Mouse (Mus musculus) monocyte, adult 5-6 weeks (primary cell): Measurements from ENCODE around the gene Dock6. TPM values are rescaled to one million over a fixed set of nuclear protein-coding genes. Genes with fewer than 3 reads are reported as not detected.
A peak's percentile ranks its signal among the peaks of the same experiment; 100 is the strongest.

Experiments used
- ATAC-seq: fragments of 153-309, 156-312 bp; replicated peaks from 2 replicates; pipeline ENCODE4 v1.8.0; 2017; ENCODE audit warnings: mild to moderate bottlenecking; ENCODE audit not compliant: low TSS enrichment, insufficient number of reproducible peaks, severe bottlenecking, poor library complexity, low FRiP score
- total RNA-seq: library from RNA; stranded (forward); fragments of 200-1000, 200-491, 200-594 nt; gene quantifications from 3 replicates; pipeline ENCODE4 v1.2.3, GENCODE M21; 2017

Dock6 gene
- total RNA-seq, 1 experiment from 2014 or later, result 15.0 TPM

DNA sequence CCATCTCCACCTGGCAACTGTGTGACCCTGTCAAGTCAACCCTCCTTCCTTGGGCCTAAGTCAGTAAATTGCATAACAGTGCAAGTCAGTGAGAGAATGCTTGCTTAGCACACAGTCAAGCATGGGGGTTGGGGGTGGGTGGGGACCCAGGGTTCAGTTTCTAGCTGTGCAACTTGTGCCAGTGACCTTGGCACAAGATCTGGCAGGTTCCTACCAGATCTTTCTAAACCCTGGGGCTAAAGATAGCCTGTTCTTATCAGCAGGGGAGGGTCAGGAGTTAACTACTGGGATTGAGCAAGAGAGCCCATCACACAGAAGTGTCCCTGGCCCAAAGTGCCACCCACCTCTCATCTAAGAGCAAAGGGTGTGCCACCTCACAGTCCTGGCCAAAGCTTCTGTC lies 90.3 kb downstream of the Dock6 start:
- no peak for ATAC-seq

DNA sequence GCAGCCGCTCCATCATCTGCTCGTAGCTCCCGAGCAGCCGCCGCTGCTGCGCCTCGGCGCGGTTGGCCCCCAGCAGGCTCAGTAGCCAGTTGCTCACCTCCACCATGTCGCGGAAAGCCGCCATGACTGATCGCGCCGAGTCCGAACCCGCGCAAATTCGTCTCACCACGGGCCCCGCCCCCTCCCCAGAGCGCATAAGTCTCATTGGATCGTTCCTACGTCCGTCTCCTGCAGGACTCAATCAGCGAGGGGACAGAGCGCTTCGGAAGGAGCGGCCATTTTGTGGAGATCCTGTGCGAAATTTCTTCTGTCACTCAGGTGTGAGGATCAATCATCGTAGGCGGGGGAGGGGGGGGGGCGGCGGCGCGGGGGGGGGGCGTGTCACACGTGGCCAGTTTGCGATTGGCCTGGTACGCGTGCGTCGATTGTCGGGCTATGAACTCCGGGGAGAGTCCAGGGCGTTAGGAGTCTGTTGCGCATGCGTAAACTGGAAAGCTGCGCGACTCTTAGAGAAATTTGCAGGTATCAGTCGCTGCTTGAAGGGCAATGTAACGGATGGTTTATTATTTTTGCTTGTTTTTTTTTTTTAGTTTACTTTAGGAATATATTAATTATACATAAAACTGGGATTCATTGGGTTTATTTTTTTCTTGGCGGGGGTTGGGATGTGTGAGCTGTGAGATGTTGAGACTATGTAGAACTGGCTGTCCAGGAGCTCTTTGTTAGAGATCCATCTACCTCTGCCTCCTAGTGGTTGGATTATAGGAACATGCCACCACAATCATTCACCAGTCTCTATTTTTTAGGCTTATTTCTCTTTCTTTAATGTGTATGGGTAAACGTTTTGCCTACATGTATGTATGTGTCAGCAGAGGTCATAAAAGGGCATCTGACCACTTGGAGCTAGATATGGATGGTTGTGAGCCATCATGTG lies 92.0 kb downstream of the Dock6 start, which contains the start of gene Spc24:
Gene Spc24, minus strand, starts transcription at position 149 of the 934 bp plus-strand sequence.
- ATAC-seq, result peak; percentile 97

DNA sequence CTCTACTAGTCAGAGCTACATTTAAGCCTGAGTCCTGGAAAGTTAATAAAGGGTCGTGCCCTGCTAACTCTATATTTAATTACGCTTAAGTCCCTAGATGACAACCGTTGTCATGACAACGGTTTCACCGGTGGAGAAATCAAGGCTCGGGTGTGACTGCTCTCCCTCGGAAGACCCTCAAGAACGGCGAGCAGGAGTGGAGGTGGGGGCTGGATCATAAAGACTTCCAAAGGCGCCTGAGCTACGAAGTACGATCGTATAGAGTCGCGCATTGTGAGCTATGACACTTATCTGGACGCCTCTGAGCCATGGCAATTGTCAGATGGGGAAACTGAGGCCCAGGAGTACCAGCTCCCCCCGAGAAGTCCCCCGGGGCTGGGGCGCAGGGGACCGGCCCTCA lies 92.7 kb downstream of the Dock6 start:
- ATAC-seq, result no peak

DNA sequence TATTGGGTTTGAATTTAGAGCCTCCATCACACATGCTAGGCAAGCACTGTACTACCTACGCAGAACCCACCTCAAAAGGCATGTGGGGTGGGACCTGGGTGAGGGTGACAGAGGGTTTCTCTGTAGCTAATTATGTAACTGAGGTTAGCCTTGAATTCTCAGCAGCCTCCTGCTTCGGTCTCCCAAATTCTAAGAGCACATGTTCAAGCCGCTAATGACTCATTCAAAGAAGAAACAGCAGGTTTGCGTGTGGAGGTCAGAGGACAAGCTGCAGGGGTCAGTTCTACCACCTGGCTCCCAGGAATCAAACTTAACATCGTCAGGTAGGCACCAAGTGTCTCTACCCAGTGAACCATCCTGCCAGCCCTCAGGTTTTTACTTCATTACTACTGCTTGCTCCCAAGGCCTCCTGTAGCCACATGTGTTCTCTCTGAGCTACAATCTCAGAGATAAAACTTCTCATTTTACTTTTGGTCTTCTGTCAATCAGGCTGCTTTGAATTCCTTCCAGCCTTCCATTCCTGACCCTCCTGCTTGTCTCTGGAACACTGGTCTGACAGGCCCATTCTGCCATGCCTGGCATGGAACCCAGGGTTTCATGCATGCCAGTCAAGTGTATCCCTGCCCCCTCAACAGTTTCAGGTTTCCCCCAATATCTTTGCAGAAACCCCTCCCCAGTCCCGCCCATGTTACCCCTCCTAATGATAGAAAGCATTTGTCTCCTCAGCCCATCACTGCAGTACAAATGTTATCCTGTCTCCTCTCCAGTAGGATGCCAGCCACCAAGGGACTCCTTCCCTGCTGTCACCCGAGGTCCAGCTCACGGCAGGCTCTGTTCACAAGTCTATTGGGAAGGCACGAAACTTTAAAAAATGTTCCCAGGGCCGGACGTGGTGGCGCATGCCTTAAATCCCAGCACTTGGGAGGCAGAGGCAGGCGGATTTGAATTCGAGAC lies 93.6 kb downstream of the Dock6 start:
- no peak for ATAC-seq

DNA sequence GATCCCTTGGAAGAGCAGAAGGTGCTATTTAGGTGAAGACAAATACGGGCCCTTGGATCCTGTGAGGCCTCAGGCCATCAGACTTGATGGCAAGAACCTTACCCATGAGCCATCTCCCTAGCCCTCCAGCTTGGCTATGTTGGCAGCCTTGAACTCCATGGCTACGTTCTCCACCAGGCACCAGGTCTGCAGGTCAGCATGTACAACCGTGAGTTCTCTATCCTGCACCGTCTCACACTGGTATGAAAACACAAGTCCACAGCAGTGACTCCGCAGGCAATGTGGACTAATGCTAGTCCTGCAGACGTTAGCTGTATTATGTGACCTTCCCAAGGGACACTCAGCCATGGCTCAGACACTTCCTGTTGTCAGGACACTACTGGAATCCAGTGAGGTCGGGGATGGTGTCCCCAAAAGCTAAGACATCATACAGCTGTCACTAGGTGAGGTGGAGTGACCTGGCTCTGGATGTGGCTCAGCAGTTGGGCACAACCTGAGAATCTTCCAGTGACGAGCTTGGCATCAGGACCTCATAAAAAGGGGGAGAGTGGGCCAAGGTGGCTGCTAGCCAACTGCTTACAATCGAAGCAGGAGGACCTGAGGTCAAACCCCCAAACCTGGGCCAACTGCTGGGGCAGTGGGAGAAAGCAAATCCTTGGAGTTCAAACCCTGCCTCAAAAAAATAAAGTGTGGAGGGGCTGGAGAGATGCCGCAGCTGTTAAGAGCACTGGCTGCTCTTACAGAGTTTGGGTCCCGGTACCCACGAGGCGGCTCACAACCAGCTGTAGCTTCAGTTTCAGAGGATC lies 97.7 kb downstream of the Dock6 start:
- no peak for ATAC-seq

DNA sequence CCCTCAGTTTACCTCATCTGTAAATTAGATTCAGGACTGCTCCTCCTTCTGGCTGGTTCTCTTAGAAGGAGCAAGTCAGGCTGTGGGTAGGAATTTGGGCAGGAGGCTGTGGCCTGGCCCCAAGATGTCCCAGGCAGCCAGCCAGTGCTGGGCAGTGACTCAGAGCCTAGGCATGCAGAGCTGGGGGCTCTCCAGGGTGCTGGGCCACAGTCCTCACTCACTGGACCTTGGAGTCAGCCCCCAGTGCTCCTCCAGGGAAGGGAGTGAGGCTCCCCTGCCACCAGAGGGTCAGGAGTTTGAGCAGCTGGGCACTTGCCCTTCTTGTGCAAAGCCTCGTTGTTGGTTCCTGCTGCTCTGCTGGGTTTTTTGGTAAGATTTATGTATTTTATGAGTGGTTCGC lies 98.4 kb downstream of the Dock6 start:
- no peak for ATAC-seq

DNA sequence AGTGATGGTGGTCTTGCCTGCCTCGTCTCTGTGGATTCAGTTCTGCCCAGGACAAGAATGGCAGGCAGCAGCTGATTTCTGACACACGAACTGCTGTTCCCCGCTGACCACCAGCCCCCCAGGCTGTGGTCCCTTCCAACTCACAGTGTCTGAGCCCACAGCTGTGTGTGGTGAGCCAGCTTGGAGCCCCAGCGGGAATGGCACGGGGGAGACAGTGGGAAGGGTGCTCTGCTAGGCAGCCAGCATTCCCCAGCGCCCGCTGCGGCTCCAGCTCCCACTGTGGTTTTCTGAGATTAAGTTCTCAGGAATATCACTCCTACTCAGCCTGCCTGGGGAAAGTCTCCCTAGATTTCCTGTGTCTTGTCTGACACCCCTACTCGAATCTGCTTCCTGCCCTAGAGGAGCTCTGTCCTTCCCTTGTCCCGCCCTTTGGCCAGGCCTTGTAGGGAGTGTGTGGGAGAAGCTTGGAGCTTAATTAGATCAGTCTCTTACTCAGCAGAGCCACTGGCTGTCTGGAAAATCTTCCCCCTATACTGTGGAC lies 100.1 kb downstream of the Dock6 start:
- no peak for ATAC-seq

DNA sequence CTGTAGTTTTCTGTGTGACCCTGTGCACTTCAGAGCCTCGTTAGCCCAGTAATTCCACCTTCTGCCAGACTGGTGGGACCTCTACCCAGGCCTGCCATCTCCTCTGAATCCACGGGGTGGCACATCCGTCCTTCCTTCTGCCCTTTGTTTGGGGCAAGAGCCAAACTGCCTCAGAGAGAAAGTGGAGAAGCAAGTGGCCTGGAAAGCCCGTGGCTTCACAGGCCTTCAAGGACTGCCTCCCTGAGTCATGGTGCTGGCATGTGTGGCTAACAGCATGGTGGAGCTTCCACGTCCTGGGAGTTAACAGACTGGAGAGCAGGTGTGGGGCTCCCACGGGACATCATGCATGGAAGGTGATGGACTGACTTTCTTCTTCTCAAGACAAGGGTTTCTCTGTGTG lies 101.1 kb downstream of the Dock6 start:
- ATAC-seq, result no peak

DNA sequence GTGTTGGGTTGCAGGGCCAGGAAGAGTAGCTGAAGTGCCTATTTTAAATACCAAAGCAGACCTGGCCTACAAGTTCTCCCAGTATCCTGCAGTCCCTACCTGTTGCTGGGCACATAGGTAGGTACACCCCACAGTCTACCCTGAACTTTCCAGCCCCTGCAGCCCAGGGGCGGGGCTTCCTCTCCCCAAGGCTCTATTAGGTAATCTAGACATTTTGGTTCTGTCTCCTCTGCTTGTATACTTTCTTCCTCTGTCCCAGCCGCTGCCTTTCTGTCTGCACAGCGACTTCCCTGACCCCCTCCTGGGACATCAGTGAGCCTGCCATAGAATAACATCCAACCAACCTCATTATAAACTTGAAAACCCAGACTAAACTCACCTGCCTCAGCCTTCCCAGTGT lies 102.1 kb downstream of the Dock6 start:
- no peak for ATAC-seq

Other genes starting within 250 kb of the Dock6 start
- 46.9 to 71.7 TPM (median 48.3 TPM) in 3 replicates for gene Smarca4, start 236.5 kb downstream of the Dock6 start, total RNA-seq
- gene Ldlr, start 129.2 kb downstream of the Dock6 start, total RNA-seq, result 63.8 to 106 TPM (median 96.1 TPM) in 3 replicates
- 4.1 to 8.0 TPM (median 6.2 TPM) in 3 replicates for gene Spc24, start 92.3 kb downstream of the Dock6 start, total RNA-seq
- gene Kank2, start 53.9 kb downstream of the Dock6 start, total RNA-seq, result 0.39 to 1.1 TPM in 2 of 3 replicates, not detected in the other
- gene Angptl8, start 17.1 kb downstream of the Dock6 start, total RNA-seq, result not detected in 3 replicates
- 8.4 to 22.7 TPM (median 18.5 TPM) in 3 replicates for gene Rab3d, start 65.6 kb upstream of the Dock6 start, total RNA-seq
- 0.21 TPM in 1 of 3 replicates, not detected in the others for gene Ccdc159, start 74.8 kb upstream of the Dock6 start, total RNA-seq
- gene Tmem205, start 74.9 kb upstream of the Dock6 start, total RNA-seq, result 1.1 to 5.0 TPM (median 4.0 TPM) in 3 replicates
- gene Plppr2, start 84.4 kb upstream of the Dock6 start, total RNA-seq, result 0.58 TPM in 1 of 3 replicates, not detected in the others
- gene Swsap1, start 103.1 kb upstream of the Dock6 start, total RNA-seq, result 2.2 to 5.5 TPM (median 2.5 TPM) in 3 replicates
- not detected in 3 replicates for gene Epor, start 110.9 kb upstream of the Dock6 start, total RNA-seq
- gene Rgl3, start 136.8 kb upstream of the Dock6 start, total RNA-seq, result 0.29 TPM in 1 of 3 replicates, not detected in the others
- 1.9 TPM in 1 of 3 replicates, not detected in the others for gene Ccdc151, start 150.0 kb upstream of the Dock6 start, total RNA-seq
- gene Prkcsh, start 150.2 kb upstream of the Dock6 start, total RNA-seq, result 49.4 to 96.0 TPM (median 60.8 TPM) in 3 replicates
- gene Elavl3, start 199.4 kb upstream of the Dock6 start, total RNA-seq, result not detected in 3 replicates
- not detected in 3 replicates for gene Gm49318, start 218.6 kb upstream of the Dock6 start, total RNA-seq
- 8.5 to 13.4 TPM (median 13.1 TPM) in 3 replicates for gene Zfp653, start 218.7 kb upstream of the Dock6 start, total RNA-seq
- gene Ecsit, start 232.8 kb upstream of the Dock6 start, total RNA-seq, result 7.4 to 18.5 TPM (median 15.5 TPM) in 3 replicates
- not detected in 3 replicates for gene Cnn1, start 246.6 kb upstream of the Dock6 start, total RNA-seq